Mouse (Mus musculus) brain, embryonic 14.5 days (tissue): ENCODE measurements around the gene Ldhc. TPM values are rescaled to one million over a fixed set of nuclear protein-coding genes. Genes with fewer than 3 reads are reported as not detected.
A peak's percentile ranks its signal among the peaks of the same experiment; 100 is the strongest.

Source experiments
- DNase-seq: peaks from one replicate; pipeline ENCODE4 v3.0.0-alpha.2; 2011; ENCODE audit warnings: low read depth
- CTCF ChIP-seq: fragments of 200-500 bp; IDR thresholded peaks from 2 replicates; pipeline ENCODE4 v1.5.1; 2012; ENCODE audit warnings: inconsistent platforms, mild to moderate bottlenecking, moderate library complexity, borderline replicate concordance; ENCODE audit not compliant: insufficient read depth, insufficient read length; ENCODE audit errors: extremely low read depth
- POLR2A ChIP-seq: fragments of 200-500 bp; IDR thresholded peaks from 2 replicates; pipeline ENCODE4 v1.6.1; 2012; ENCODE audit warnings: mild to moderate bottlenecking, inconsistent platforms, borderline replicate concordance; ENCODE audit not compliant: poor library complexity, insufficient read depth, insufficient read length, severe bottlenecking; ENCODE audit errors: extremely low read depth
- polyA plus RNA-seq: library from polyadenylated mRNA; depleted of rRNA; stranded (reverse); fragments of >200 nt; gene quantifications from 2 replicates; pipeline ENCODE4 v1.2.3, GENCODE M21; 2012

Gene Ldhc
- polyA plus RNA-seq, 1 experiment = 0.16 TPM

DNA sequence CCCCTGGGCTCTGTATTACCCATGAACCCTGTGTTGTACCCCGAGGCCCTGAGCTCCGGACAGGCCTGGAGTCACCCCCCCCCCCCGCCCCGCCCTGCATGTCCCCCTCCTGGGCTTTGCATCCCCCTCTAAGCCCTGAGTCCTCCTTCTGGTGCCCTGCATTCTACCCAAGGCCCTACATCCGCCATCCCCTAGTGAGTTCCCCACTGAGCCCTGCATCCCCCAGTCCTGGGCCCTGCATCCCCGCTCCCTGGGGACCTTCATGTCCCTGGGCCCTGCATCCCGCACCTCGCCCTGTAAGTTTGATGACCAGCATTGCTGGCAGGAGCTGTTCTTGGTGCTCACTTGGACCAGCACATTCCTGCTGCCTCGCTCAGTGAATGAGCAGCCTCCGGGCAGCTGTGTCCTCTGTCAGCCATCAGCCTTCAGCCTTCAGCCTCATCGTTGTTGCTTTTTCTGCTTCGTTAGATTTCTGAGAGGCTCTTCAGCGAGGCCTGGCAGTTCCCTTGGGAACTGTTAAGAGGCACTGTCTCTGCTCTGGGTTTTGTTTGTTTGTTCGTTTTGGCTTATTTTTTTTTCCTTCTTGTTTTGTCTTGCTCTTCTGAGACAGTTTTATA lies 25.9 kb upstream of the Ldhc start:
- no peak for TF ChIP-seq POLR2A
- peak; percentile 47 for DNase-seq

DNA sequence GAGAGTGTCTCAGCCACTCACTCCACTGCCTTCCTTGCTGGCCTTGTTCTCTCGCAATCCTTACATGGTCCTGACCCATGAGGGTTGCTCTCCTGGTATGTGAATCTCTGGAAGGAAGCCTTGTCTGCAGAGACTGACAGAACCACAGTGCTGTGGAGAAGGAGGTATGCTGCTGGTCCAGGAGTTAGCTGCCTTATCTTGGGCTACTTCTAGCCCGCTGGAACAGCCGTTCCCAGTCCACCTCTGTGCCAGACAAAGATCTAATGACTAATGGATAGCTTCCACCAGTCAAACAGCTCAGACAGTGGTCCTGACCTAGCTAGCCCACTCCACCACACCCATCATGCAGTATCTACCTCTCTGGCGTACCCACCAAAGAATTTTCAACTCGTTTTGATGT lies 24.6 kb upstream of the Ldhc start:
- TF ChIP-seq POLR2A (no peak), CTCF (no peak)
- no peak for DNase-seq

DNA sequence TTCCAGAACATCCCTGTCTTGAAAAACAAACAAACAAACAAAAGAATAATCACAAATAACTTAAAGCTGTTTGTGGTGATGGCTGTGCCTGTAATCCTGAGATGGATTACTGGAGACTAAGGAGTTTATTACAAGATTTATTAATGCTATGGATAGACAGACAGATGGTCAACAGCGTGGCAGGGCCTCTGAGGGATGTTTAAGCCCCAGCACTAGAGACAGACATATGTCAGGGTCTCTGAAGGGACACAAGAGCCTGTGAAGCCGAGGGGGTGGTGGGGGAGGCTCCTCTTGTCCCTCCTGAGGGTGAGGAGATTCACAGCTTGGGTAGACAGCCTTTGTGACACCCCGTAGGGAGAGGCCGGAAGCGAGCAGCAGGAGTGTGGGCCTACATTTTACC lies 23.9 kb upstream of the Ldhc start:
- no peak for DNase-seq
- no peak for TF ChIP-seq POLR2A
- TF ChIP-seq CTCF = no peak

DNA sequence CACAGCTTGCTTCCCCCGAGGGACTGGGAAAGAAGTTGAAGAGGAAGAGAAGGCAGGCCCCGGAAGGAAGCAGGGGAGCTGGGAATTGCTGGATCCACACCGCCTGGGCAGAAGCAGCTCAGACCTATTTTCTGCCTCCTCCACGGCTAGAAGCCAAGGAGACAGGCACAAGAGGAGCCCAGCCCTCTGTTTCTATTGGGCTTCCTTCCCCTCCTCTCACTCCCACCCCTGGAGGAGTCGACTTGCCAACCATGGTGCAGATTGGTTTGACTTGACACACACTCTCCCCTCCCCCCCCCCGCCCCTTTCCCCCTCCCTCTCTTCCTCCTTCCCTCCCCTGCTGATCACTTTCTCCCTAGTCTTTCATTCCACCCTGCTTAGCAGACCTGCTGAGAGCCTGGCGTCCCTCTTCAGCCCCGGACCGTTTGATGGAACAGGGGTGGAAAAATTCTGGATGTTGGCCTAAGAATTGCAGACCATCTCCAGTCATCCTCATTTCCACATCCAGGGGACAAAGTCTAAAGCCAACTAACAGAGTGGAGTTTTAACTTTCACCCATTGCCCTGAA lies 22.8 kb upstream of the Ldhc start:
- TF ChIP-seq POLR2A (no peak), CTCF (no peak)

DNA sequence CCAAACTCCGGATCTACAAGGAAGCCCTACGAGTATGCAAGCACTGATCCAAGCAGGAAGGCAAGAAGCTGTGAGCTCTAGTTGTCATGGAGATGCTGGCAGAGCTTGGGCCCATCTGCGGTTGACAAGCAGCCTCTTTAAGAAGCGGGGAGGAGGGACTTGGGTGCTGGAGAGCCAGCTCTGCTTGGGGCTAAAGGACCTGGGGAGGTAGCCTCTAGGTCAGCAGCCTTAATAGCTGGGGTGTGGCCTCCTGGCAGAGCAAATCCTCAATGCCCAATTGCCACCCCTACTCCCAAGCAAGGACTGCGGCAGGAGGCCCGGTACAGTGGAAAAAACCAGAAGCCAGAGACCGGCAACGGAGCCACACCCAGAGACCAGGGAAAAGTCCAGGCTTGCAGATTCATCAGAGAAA lies 22.1 kb upstream of the Ldhc start:
- DNase-seq = peak; percentile 94
- TF ChIP-seq CTCF = no peak
- no peak for TF ChIP-seq POLR2A

More for the DNA sequence above, 22.8 kb upstream of the Ldhc start:
- peak; percentile 79 for DNase-seq

DNA sequence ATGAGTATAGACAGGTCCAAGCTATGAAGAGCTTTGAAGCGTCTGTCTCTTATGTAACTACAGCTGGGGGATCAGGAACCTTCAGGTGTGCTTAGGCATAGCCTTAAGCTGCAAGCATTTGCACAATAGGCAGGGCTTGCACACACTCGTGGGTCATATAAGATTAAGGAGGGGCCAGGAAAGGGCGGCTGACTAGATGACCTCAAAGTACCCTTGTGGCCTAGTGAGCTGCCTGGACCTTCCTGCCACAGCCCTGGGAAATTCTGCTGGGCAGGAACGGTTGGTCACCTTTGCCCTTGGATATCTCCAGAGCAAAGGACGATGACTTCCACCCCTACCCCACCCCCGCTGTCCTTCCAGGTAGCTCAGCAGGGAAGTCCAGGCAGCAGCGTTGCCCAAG lies 21.6 kb upstream of the Ldhc start:
- DNase-seq = no peak
- TF ChIP-seq CTCF = no peak
- no peak for TF ChIP-seq POLR2A

DNA sequence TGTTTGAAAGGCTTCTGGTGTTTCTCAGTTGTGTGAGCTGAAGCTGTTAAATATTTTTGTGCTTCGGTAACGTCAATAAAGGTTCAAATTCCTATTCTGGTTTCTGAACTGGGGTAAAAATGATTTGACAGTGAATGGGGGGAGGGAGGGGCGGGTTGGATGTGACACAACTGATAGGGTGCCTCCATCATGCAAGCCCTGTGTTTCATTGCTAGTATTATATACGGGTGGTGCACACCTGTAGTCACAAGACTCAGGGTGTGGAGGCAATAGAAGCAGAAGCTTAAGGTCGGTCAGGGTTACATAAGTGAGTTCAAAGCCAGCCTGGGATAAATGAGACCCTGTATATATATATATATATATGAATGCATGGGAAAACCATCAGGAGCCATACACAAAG lies 21.1 kb upstream of the Ldhc start:
- no peak for DNase-seq
- TF ChIP-seq POLR2A (no peak), CTCF (no peak)

DNA sequence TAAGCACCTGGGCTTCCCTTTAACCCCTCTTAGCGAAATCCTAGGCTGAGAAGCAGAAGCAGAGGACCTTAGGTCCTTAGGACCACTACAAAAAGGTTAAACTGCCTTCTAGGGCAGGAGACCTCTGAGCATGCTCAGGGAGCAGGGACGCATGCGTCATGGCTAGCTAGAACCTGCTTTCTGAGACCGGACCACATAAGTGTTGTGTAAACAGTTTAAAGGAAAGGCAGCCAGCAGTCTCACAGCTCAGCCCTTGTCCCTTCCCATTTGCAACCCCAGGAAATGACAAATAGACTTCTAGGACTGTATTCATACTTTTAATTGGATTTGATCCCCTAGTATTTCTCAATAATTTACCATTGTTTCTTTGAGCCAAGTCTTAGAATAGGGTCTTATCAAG lies 20.7 kb upstream of the Ldhc start:
- TF ChIP-seq CTCF = no peak
- no peak for TF ChIP-seq POLR2A
- no peak for DNase-seq

DNA sequence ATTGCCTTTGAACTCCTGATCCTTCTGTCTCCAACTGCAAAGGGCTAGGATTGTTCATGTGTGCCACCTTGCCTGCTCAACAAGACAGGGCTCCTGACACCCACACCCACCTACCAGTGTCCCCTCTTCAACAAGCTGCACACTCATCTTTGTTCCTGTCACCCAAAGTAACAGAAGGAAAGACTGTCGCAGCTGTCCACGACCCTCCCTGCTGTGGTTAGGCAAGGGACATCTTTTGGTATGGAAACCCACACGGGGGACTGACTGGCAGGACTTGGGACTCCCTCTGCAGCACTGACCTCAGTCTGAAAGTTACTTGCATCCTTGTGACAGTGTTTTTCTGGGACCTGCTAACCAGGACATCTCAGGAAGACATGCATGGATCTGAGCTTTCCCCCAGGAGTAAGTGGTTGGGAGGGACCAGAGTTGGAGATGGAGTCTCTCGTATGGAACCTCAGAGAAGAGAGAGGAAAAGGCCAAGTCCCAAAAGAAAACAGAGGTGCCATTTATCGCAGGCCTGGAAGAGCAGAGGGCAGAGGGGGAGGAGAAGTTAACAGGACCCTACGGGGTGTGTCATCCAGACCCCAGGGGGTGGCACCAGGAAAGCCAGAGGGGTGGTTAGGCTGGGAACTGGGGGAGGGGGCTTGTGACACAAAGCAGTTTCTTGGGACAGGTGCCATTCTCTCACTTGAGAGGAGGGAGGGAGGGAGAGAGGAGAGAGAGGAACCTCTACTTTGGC lies 20.0 kb upstream of the Ldhc start, which contains the start of gene Ldha:
Gene Ldha (plus strand): TSS at position 689 of the 739 bp plus-strand sequence.
- TF ChIP-seq CTCF = no peak
- TF ChIP-seq POLR2A = no peak
- DNase-seq = no peak

DNA sequence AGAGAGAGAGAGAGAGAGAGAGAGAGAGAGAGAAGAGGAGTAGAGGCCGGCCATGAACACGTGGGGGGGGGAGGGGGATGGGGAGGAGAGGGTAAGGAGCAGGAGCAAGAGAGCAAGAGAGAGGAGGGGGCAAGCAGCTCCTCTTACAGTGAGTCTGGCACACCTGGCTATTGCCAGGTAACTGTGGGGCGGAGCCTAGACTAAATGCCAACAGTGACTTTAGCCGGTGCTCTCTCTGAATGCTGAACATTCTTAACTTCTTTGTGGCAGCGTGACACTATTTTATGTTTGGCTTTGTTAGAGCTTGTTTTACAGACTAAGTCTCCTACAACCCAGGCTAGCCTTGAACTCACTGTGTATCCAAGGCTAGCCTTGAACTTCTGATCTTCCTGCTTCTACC lies 18.7 kb upstream of the Ldhc start:
- TF ChIP-seq CTCF (no peak), POLR2A (no peak)
- DNase-seq = no peak

DNA sequence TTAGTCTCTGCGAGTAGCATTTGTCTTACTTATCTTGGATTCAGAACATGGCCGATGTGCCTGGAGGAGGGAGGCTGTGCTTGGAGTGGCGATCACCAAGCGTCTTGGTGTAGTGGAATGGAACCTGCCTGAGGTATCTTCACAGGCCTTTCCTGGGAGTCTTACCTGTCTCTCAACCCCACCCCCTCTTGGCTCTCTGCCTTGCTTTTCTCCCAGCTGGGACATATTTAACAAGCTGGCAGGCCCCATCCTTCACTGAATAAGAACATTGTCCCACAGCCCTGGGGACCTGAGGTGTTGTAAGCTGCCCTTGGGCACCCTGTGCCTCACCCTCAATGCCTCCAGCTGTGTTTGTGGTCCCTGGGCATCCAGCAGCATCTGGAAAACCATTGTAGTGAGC lies 17.4 kb upstream of the Ldhc start:
- TF ChIP-seq POLR2A (no peak), CTCF (no peak)
- DNase-seq = no peak
